Mouse (Mus musculus) heart, adult 11 months (tissue): ENCODE results near the gene Znhit6.

Source experiments
- DNase-seq: peaks from one replicate; pipeline ENCODE4 v3.0.0; 2022

The Znhit6 gene

DNA sequence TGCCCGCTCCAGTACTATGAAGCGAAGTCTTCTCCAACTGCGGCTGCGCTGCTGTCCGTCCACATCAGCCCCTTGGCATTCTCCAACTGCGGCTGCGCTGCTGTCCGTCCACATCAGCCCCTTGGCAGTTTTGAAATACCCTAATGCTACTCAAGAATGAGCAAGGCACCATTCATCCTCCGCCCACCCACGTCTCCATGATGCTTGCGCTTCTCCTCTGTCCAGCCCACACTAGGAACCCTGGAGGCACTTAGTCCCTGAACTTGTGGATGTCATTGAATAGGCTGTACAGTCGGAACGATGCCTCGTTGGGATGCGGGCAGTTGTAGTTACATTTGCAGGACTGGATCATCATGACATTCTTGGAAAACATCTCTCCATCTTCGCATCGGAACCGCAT is 71.4 kb downstream of the Znhit6 start:
- DNase-seq: peak; percentile 91

- peak; percentile 96 for DNase-seq
Observed at GRCm38 (mm10) chr3:145648097-145648931, 72.3 kb downstream of the Znhit6 start.

- peak; percentile 97 for DNase-seq
Observed at GRCm38 (mm10) chr3:145648991-145649851, 73.2 kb downstream of the Znhit6 start.

GRCm38 (mm10) chr3:145649852-145650202 is 73.8 kb downstream of the Znhit6 start, which contains the start of gene Ccn1:
Gene Ccn1, minus strand, starts transcription at chr3:145649981.
- peak; percentile 99 for DNase-seq

- peak; percentile 99 for DNase-seq
Observed at GRCm38 (mm10) chr3:145650298-145651011, 74.5 kb downstream of the Znhit6 start.

DNA sequence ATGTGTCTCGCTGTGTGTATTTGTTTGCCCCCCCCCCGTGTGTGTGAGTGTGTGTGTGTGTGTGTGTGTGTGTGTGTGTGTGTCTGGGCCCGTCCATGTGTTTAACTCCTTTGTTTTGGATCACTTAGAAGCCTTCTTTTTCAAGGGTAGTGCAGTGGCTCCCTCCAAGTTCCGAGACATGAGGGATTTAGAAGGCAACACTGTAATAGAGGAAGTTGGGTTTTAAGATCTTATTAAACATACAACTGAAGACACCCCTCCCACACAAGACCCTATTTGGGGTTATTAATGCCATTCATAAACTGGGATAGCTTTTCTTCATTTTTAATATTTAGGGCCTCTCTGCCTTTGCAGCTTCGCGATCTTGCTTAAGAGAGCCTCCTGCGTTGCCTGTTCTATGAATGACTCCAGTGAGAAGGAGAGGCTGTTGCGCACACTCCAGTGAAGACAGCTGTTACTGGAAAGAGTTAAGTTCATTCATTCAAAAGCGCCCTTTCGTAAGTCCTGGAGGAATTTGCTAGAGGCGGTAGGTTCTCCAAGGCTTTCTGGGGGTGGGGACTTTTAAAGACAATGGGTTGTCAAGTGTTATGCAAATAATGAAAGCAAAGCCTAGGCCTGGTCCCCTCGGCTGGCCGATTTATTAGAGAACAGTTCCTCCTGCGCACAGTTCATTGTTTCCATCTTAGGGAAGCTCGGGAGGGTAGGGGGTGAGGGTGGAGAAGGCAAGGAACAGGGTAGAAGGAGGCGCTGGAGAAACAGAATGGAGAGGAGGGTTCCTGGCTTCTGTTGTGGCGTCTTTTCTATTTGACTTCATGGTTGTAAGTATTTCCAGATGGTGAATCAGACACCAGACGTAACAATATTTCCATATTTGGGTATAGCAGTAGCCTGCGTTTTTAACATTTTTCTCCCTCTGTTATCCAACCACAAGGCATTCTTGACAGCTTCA is 75.3 kb downstream of the Znhit6 start:
- peak; percentile 96 for DNase-seq

DNA sequence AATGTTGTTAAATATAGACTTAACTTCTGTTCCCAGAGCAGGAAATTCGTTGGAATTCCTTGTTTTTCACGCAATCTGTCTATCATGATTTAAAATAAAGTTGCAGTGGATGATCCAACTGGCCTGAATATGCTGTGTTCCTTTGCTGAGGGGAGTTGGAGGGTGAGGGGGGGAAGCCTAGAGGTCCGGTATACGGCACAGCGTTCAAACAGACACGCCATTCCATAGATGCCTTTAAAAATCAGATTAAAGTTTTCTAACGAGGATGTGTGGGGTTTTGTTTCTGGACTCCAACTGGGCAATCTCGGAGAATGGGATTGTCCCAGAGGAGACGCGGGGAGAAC is 75.9 kb downstream of the Znhit6 start:
- DNase-seq: no peak

GRCm38 (mm10) chr3:145652322-145653131 is 76.5 kb downstream of the Znhit6 start:
- DNase-seq: peak; percentile 97

DNA sequence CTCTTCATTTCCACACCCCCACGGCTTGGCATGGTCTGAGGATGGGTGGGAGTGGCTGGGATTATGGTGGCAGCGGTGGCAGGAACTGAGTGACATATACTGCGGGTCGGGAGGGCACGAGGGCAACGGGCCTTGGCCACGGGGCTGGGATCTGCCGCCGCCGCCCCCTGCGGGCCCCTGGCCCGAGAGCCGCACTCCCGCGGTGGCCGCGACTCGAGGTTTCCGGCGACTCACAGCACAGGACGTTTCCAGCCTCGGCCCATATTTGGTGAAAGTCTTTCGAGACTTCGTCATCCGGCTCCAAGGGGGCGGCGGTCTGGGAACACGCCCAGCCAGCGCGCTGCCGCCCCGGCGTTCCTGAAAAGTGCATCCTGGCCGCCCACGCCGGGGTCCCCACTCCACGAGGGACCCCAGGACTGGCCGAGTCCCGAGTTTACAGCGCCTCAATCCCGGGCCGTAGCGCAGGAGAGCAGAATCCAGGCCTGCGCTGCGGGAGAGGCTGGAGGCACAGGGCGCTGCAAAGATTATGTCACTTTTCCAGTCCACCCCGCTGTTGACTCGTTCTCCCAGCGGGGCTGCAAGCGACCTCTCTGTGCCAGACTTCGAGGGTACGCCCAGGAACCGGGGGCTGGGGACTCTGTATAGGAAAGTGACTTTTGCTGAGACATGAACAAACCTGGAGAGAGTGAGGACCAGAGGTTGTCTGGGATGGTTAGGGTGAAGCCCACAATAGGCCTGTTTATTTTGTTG is 77.4 kb downstream of the Znhit6 start:
- DNase-seq: peak; percentile 99

DNA sequence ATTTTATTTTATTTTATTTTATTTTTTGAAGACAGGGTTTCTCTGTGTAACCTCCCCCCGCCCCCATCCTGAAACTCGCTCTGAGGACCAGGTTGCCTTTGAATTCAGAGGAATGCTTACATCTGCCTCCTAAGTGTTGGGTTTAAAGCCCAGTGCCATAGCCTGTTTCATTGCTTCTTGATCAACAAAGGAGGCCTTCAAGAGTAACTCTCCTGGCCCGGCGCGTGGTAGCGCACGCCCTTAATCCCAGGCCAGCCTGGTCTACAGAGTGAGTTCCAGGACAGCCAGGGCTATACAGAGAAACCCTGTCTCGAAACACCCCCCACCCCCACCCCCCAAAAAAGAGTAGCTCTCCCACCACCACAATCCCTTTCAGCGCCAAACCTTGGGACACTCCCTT is 78.0 kb downstream of the Znhit6 start:
- peak; percentile 78 for DNase-seq
